Mouse (Mus musculus) left cerebral cortex, adult 6 months (tissue): ENCODE measurements around the gene Gm7173. TPM values are rescaled to one million over a fixed set of nuclear protein-coding genes. Genes with fewer than 3 reads are reported as not detected.

ENCODE experiments used
- long read RNA-seq, 2 experiments: library from polyadenylated mRNA; unstranded; transcript quantifications; one replicate each; pipeline ENCODE4 v2.0.0; 2019 to 2020
- polyA plus RNA-seq: library from polyadenylated mRNA; unstranded; fragments of <200 nt; fragmentation: Nextera tagmentation; gene quantifications from 2 replicates; pipeline ENCODE4 v1.2.3, GENCODE M21; 2021

The Gm7173 gene
- polyA plus RNA-seq: 0.13 and 0.33 TPM in 2 replicates
- long read RNA-seq, experiment 1, partial matches to known transcripts: 1 of 1 reads
- long read RNA-seq, experiment 1, other reads (novel, unspliced or antisense): 0 of 1 reads
- long read RNA-seq, experiment 2: 0 reads

GRCm38 (mm10) chrX:79516977-79517645 lies at the start of gene Gm7173:
Gene Gm7173, minus strand, starts transcription at chrX:79517285.

Other genes starting within 250 kb of the Gm7173 start
- 0.15 TPM in 1 of 2 replicates, not detected in the other for gene Mageb16, start 154.2 kb upstream of the Gm7173 start, polyA plus RNA-seq